Mouse (Mus musculus): ENCODE measurements at regions not wholly inside any gene's neighbourhood (a gene's known extent, or its start where the extent isn't known, plus 50 kb on each side); places are given as distances from the start of the nearest gene placed in this dataset.

DNA sequence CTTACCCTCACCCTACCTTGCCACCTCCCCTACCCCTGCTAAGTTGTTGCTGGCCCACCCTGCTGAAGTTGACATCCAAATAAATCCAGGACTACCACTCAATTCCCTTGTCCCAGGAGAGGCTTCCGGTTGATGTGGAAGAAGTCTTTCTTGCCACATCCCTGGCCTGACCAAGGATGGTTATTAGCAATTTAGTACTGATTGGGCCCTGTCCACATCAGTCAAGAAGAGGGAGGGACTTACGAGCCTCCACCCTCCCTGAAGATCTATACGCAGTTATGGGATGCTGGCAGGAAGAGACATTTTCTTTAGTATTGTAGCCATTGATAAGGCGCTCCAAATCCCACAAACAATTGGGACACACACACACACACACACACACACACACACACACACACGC lies 63.1 kb upstream of the Kdm7a start:
- Histone ChIP-seq H3K9me3 (ENCODE audit: control insufficient read depth, low read length) (no peaks in the 10 kb centered on the region), H3K4me1 (ENCODE audit: control insufficient read depth, insufficient read depth, low read length) (peaks cover 7% of the 10 kb centered on the region), H3K4me2 (replicated peaks; ENCODE audit: low read depth, low read length, severe bottlenecking) (no peak overlapping the region), H3K36me3 (ENCODE audit: control insufficient read depth, insufficient read depth, low read length) (no peaks in the 10 kb centered on the region), H3K27me3 (ENCODE audit: control insufficient read depth, insufficient read depth, low read length) (no peaks in the 10 kb centered on the region), H3K9ac (ENCODE audit: low read depth, low read length, severe bottlenecking) (no peak overlapping the region), H3K27ac (replicated peaks; ENCODE audit: low read depth, low read length) (no peak overlapping the region), H3K4me3 (replicated peaks; ENCODE audit: low read length) (no peak overlapping the region)
- 59% methylated on average over 5 of the region's 5 CpGs for WGBS
- TF ChIP-seq POLR2A (IDR thresholded peaks at IDR 0.05; ENCODE audit: borderline replicate concordance, extremely low read depth, insufficient read depth, insufficient read length) = no peak
- no peak for ATAC-seq (ENCODE audit: low FRiP score, low read depth)
- DNase-seq (ENCODE audit: low spot score) = no peak

DNA sequence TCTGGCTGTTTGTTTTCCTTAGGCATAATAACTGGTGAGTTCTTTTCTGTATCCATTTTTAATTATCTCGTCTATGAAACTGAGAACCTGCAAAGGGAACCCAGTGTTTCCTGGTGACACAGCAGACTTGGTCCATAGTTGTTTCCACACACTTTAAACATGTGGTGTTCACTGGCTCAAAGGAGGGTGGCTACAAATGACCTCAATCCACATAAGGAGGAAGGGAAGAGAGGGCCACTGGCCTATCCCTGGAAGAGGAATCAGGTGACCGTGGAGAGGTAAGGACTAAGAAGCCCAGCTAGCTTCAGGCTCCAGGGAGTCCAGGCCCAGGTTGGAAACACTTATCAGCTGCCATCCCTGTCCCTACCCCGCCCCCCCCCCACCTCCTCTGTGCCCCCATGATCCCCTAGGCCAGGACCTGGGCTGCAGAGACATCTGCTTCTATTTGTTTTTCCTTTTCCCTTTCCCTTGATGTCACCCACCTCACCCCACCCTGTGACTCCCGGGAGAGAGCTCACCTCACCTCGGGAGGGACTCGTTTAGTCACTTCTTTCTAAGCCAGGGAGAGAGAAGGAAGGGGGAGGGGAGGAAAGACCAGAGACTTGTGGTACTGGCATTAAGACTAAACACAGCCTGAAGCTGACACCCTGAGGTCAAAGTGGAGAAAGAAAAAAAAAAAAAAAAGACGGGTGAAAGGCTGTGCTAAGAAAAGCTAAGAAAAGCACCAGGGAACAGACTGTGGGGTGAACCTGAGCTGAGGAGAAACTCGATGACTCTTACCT lies 62.2 kb upstream of the Kdm7a start:
- no peak for DNase-seq (ENCODE audit: low spot score)
- Histone ChIP-seq H3K9ac (ENCODE audit: low read depth, low read length, severe bottlenecking) (no peak overlapping the region), H3K4me1 (ENCODE audit: control insufficient read depth, insufficient read depth, low read length) (peaks cover 16% of the 10 kb centered on the region), H3K4me3 (replicated peaks; ENCODE audit: low read length) (no peak overlapping the region), H3K9me3 (ENCODE audit: control insufficient read depth, low read length) (no peaks in the 10 kb centered on the region), H3K4me2 (replicated peaks; ENCODE audit: low read depth, low read length, severe bottlenecking) (no peak overlapping the region), H3K27ac (replicated peaks; ENCODE audit: low read depth, low read length) (no peak overlapping the region), H3K27me3 (ENCODE audit: control insufficient read depth, insufficient read depth, low read length) (no peaks in the 10 kb centered on the region), H3K36me3 (ENCODE audit: control insufficient read depth, insufficient read depth, low read length) (no peaks in the 10 kb centered on the region)
- 17% methylated on average over 7 of the region's 8 CpGs for WGBS
- ATAC-seq (ENCODE audit: low FRiP score, low read depth) = no peak
- TF ChIP-seq POLR2A (IDR thresholded peaks at IDR 0.05; ENCODE audit: borderline replicate concordance, extremely low read depth, insufficient read depth, insufficient read length) = no peak

GRCm38 (mm10) chr6:39264722-39265121 lies 58.1 kb upstream of the Kdm7a start:
- H3K9ac ChIP-seq (ENCODE audit: low read depth, low read length, severe bottlenecking) = no peak overlapping the region
- peak; percentile 73 for DNase-seq (ENCODE audit: low spot score)
- ATAC-seq (ENCODE audit: low FRiP score, low read depth) = peak; percentile 54
- H3K4me3 ChIP-seq (replicated peaks; ENCODE audit: low read length) = no peak overlapping the region
- H3K9me3 ChIP-seq (ENCODE audit: control insufficient read depth, low read length) = no peaks in the 10 kb centered on the region
- H3K27me3 ChIP-seq (ENCODE audit: control insufficient read depth, insufficient read depth, low read length) = no peaks in the 10 kb centered on the region
- H3K27ac ChIP-seq (replicated peaks; ENCODE audit: low read depth, low read length) = no peak overlapping the region; the same call in 1 of the 2 replicates
- WGBS = 20% methylated on average over 4 of the region's 4 CpGs
- no peak for TF ChIP-seq POLR2A (IDR thresholded peaks at IDR 0.05; ENCODE audit: borderline replicate concordance, extremely low read depth, insufficient read depth, insufficient read length)
- H3K36me3 ChIP-seq (ENCODE audit: control insufficient read depth, insufficient read depth, low read length) = no peaks in the 10 kb centered on the region
- peaks cover 26% of the 10 kb centered on the region for H3K4me1 ChIP-seq (ENCODE audit: control insufficient read depth, insufficient read depth, low read length)
- no peak overlapping the region for H3K4me2 ChIP-seq (replicated peaks; ENCODE audit: low read depth, low read length, severe bottlenecking)

DNA sequence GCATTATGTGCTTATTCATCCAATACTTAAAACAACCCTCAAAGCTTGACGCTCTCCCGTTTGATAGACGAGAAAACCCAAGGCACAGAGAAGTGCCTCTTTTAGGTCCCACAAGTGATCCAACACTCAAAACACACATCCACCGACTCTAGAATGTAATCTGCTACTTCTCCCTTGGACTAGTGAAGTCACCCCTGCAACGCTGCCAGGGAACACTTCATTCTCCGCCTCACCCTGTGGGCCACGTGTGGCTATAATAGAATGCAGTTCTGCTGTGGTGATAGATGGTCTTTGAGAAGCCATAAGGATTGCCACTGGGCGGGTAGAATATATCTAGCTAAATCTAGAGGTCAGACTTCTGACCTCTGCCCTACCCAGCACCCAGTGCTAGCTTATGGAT lies 57.0 kb upstream of the Kdm7a start:
- peaks cover 24% of the 10 kb centered on the region for H3K4me1 ChIP-seq (ENCODE audit: control insufficient read depth, insufficient read depth, low read length)
- no peak overlapping the region for H3K4me3 ChIP-seq (replicated peaks; ENCODE audit: low read length)
- H3K27me3 ChIP-seq (ENCODE audit: control insufficient read depth, insufficient read depth, low read length) = no peaks in the 10 kb centered on the region
- WGBS = 63% methylated on average over 8 of the region's 8 CpGs
- no peak for TF ChIP-seq POLR2A (IDR thresholded peaks at IDR 0.05; ENCODE audit: borderline replicate concordance, extremely low read depth, insufficient read depth, insufficient read length)
- H3K9ac ChIP-seq (ENCODE audit: low read depth, low read length, severe bottlenecking) = no peak overlapping the region
- no peaks in the 10 kb centered on the region for H3K36me3 ChIP-seq (ENCODE audit: control insufficient read depth, insufficient read depth, low read length)
- H3K27ac ChIP-seq (replicated peaks; ENCODE audit: low read depth, low read length) = 0 out of 2 replicates have a peak overlapping the region, but pooled peaks have one; percentile 21
- DNase-seq (ENCODE audit: low spot score) (no peak), ATAC-seq (ENCODE audit: low FRiP score, low read depth) (no peak)
- H3K9me3 ChIP-seq (ENCODE audit: control insufficient read depth, low read length) = no peaks in the 10 kb centered on the region
- no peak overlapping the region for H3K4me2 ChIP-seq (replicated peaks; ENCODE audit: low read depth, low read length, severe bottlenecking)

DNA sequence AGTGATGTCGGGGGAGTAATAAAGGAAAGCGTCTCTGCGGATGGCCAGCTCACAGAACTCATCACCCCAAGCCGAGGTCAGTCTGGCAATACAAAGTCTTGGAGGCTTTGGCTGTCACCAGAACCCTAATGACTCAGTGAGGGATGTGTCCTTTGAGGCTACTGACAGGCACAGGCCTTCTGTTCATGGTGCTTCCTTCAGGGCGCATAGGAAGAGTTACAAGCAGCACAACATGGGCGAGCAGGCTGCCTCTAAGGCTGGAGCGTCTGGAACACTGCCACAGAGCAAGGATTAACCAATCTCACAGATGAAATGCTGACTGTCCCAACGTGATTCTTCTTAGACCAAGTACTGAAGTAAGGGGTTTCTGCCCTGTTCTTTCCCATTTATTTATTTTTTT lies 55.4 kb upstream of the Kdm7a start:
- Histone ChIP-seq H3K4me3 (replicated peaks; ENCODE audit: low read length) (no peak overlapping the region), H3K36me3 (ENCODE audit: control insufficient read depth, insufficient read depth, low read length) (no peaks in the 10 kb centered on the region), H3K27ac (replicated peaks; ENCODE audit: low read depth, low read length) (no peak overlapping the region), H3K9ac (ENCODE audit: low read depth, low read length, severe bottlenecking) (no peak overlapping the region), H3K4me1 (ENCODE audit: control insufficient read depth, insufficient read depth, low read length) (peaks cover 34% of the 10 kb centered on the region), H3K9me3 (ENCODE audit: control insufficient read depth, low read length) (no peaks in the 10 kb centered on the region), H3K4me2 (replicated peaks; ENCODE audit: low read depth, low read length, severe bottlenecking) (no peak overlapping the region), H3K27me3 (ENCODE audit: control insufficient read depth, insufficient read depth, low read length) (no peaks in the 10 kb centered on the region)
- ATAC-seq (ENCODE audit: low FRiP score, low read depth) = no peak
- no peak for DNase-seq (ENCODE audit: low spot score)
- 44% methylated on average over 8 of the region's 8 CpGs for WGBS
- TF ChIP-seq POLR2A (IDR thresholded peaks at IDR 0.05; ENCODE audit: borderline replicate concordance, extremely low read depth, insufficient read depth, insufficient read length) = no peak
